Mouse (Mus musculus) kidney, adult 9 months (tissue): Measurements from ENCODE around the gene Prpsap1.
"Not testable (repeated sequence)": the region's sequence is repeated elsewhere in the genome, so short reads cannot be mapped to it uniquely, and the experiment has no call there.

Experiments used
- DNase-seq: peaks from one replicate; pipeline ENCODE4 v3.0.0; 2022

Prpsap1 gene

DNA sequence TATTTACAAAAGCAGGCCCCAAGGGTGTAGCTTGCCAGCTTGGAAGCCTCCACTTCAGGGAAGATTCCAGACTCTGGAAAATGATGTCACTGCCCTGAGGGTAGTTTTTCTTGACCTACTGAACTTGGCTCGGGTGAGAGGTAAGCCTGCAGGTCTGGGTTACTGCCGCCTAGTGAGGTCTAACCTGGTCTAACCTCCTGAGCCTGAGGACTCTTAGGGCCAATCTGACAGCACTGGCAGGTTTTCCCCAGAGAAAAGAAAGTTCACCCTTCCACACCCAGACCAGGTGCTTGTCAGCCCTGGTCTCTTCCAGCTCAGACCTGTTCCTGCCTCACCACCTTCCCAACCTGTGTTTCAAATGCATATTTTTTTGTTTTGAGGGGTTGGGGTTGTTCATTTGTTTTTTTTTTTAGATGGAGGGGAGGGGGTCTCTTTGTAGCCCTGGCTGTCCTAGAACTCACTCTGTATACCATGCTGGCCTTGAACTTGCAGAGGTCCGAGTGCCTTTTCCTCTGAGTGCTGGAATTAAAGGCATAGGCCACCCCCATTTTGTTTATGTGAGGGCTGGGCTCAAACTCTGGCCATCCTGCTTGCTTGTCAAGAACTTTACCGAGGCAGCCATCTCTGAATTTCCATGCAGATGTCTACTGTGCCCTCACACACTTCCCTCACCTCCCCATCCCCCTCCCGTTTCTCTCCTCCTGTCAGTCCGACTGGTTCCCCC lies 67.0 kb downstream of the Prpsap1 start:
- DNase-seq, result no peak

DNA sequence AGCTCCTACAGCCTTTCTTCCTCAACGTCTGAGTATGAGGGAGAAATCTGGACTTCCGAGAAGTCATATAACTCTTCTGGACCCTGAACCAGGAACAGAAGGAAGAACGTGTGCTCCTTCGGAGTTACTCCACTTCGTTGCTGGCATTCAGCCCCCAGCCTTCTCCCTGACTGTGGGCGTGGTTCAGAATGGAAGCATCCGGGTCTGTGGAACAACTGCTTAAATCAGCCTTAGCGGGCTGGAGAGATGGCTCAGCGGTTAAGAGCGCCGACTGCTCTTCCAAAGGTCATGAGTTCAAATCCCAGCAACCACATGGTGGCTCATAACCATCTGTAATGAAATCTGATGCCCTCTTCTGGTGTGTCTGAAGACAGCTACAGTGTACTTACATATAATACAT lies 67.7 kb downstream of the Prpsap1 start:
- not testable (repeated sequence) for DNase-seq

DNA sequence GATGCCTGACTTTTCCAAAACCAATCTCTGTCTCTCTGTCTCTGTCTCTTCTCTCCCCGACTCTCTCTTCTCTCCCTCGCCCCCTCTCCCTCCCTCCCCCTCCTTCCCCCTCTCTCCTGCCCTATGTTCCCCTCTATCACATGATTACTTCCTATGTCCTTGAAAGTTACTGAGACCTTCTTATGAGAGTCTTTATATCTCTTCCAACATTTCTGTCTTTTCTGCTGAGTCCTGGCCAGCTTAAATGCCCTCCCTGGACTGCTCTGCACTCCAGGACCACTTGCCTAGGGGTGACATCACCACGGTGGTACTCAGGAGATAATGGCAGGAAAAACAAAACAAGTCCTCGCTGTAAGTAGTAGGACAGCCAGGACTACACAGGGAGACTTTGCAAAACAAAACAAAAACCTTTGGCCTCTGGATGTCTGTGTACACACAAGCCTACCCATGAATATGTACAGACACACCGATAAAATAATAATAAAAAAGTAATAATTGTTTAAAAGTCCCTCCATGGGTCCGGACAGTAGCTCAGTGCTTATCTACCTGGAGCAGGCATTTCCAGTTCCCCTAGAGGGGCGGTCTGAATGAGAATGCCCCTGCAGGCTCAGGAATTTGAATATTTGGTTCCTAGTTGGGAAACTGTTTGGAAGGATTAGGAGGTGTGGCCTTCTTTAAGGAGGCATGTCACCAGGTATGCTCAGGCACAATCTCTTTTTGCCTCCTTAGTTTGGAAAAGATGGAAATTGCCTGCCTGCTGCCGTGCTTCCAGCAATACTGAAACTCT lies 69.2 kb downstream of the Prpsap1 start:
- no peak for DNase-seq

DNA sequence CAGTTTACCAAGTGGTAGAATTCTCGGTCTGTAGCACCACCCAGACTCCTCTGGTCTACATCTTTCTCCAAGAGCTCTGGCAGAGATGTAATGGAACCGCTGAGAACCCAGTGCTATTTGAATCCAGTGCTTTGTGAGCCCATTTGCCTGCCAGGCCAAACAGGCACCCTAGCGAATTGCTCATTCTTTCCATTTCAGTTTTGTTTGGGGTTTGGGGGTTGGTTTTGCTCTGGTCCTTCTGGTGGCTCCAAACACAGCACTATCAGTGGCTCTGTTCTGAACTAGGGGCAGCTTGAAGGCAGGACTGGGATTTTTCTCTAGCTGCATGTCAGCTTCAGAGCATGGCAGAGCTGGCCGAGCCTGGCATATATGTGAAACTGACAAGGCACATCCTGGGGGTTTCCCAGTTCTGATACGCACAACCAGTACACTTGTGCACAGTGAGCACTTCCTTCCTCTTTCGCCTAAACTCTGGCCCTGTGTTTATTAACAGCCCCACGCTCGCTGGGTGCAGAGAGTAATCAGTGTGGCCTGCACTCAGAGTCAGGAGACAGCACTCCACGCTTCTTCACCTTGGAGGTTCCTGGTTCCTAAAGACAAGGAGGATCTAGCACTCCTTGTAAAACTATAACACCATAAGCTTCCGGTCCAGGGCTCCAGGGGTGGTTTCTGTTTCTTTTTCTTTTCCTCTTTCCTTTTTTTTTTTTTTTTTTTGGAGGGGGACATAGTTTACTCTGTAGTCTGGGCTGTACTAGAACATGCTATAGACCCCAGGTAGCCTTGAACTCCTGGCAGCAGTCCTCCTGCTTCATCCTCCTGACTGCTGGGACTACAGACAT lies 70.0 kb downstream of the Prpsap1 start:
- DNase-seq, result peak; percentile 44

DNA sequence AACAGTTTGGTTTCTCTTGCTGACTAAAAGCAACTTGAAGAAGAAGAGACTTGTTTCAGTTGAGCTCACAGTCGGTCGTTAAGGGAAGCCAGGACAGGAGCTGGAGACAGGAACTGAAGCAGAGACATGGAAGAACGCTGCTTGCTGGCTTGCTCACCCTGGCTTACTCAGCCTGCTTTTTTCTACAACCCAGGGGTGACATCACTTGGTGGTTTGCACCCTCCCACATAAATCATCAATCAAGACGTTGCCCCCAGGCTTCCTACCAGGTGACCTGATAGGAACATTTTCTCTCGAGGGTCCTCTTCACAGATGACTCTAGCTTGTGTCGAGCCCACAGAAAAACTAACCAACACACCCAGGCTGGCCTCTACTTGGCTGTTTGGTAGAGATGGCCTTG lies 70.8 kb downstream of the Prpsap1 start:
- DNase-seq, result no peak

DNA sequence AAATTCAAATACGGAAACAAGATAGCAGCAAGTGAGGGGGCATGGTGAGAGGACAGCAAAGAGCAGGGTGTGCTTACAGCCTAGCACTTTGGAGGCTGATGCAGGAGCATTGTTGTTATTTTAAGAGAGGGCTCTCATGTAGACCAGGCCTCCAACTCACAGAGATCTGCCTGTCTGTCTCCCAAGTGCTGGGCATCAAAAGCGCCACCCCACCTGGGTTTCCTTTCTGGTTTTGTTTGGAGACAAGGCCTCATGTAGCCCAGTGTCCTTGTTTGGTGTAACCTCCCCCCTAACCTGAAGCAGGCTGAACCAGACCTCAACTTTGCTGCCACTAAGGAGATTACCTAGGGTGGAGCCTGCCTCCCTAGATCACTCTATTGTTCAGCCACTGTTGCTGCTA lies 71.4 kb downstream of the Prpsap1 start:
- DNase-seq, result no peak

DNA sequence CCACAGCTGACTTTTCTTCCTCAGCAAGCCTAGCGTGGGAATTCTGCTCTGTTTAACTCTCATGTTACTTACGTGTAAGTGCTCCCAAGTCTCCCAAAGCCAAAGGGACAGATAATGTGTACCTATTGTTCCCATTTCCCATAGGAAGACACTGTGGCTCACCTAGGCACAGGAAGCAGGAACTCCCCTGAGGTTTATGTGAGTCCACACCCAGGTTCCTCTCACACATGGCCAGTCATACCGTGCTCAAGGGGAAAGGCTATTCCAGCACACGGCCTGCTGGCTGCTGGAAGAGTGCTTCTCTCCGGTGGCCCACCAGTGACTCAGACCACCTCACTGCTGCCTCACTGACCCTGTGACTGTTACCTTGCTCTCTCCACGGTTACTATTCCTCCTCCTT lies 72.9 kb downstream of the Prpsap1 start:
- no peak for DNase-seq
